Mouse (Mus musculus) adrenal gland, adult 18-20 months (tissue): ENCODE results near the gene Gjd3. TPM values are rescaled to one million over a fixed set of nuclear protein-coding genes. Genes with fewer than 3 reads are reported as not detected.
A peak's percentile ranks its signal among the peaks of the same experiment; 100 is the strongest.
"Not testable (repeated sequence)": the region's sequence is repeated elsewhere in the genome, so short reads cannot be mapped to it uniquely, and the experiment has no call there.

ENCODE experiments used
- DNase-seq, 2 experiments: peaks; one replicate each; pipeline ENCODE4 v3.0.0; 2021 to 2022; ENCODE audit warnings: low spot score in 2 of 2
- total RNA-seq, 2 experiments: library from RNA; stranded (reverse); gene quantifications; 1 replicate in 1 of 2; 2 replicates in 1 of 2; pipeline ENCODE4 v1.2.3; 2021

Gene Gjd3
- total RNA-seq, 2 experiments from 2014 or later = not detected

- DNase-seq = peak; percentile 4 to 26
Observed at GRCm38 (mm10) chr11:98935123-98935522, 47.7 kb downstream of the Gjd3 start.

DNA sequence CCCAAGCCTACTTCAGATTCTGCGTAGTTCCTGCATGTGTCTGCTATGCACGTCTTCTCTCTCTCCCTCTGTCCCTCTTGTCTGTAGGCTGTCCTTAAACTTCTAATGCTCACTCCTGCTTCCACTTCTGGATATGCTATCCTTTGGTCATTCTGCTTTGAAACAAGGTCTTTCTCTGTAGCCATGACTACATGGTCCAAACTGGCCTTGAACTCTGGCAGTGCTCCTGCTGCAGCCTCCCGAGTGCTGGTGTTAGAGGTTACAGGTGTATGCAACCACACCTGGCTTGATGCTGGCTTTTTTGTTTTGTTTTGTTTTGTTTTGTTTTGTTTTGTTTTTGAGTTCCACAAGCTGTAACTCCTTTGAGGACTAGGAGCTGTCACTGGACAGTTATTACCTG, 48.4 kb downstream of the Gjd3 start:
- DNase-seq = peak; percentile 4 to 15

DNA sequence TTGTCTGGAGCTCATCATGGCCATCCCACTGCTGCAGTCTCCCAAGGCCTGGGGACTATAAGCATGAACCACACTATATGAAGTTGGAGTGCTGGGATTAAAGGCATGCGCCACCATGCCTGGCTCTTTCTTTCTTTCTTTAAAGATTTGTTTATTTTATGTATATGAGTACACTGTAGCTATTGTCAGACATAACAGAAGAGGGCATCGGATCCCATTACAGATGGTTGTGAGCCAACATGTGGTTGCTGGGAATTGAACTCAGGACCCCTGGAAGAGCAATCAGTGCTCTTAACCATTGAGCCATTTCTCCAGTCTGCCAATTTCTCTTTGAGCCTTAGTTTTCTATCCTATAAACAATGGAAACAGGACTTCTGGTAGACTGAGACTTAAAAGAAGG, 49.0 kb downstream of the Gjd3 start:
- not testable (repeated sequence) for DNase-seq

GRCm38 (mm10) chr11:98933151-98933550, 49.7 kb downstream of the Gjd3 start:
- peak; percentile 80 to 91 for DNase-seq

DNA sequence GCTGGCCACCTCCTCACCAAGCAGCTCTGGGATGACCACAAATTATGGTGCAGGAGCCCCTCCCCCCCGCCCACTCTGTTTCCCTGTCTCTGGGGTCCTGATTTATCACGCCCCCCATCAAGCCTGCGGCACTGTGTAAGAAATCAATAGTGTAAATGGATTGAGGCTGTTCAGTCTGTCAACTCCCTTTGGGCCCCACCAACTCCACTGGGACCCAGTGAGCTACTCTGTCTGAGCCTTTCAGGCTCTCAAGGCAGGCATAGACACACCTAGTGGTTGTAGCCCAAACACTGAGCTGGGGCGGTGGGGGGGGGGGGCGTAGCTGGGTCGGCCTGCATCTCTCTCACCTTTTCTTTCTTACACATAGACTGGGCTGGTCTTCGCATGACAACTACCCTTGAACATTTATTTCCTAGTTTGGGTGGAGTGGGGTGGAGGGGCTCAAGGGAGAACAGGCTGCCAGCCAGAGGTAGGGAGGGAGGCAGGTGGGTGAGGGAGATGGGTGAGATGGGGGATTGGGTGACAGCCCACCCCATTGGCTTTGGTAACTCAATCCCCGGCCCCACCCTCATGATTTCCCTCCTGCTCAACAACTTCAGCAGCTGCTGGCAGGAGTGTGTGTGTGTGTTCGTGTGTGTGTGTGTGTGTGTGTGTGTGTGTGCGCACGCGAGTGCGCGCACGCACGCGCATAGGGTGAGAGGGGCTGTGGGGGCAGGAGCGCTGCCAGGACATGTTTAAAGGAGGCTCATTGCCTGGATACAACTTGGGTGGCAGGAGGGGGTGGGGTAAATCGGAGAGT, 50.3 kb downstream of the Gjd3 start:
- peak in 1 of 2 experiments; percentile 29 for DNase-seq

Other genes starting within 250 kb of the Gjd3 start
- 10 to 100 TPM; 90.2 to 91.0 TPM for gene Thra, start 242.4 kb downstream of the Gjd3 start, total RNA-seq
- gene Nr1d1, start 207.7 kb downstream of the Gjd3 start, total RNA-seq = 100 to 1,000 TPM; 226 to 232 TPM
- gene Msl1, start 187.5 kb downstream of the Gjd3 start, total RNA-seq = 10 to 100 TPM; 82.3 to 97.4 TPM
- 10 to 100 TPM; 36.8 to 41.9 TPM for gene Casc3, start 178.1 kb downstream of the Gjd3 start, total RNA-seq
- gene Rapgefl1, start 146.2 kb downstream of the Gjd3 start, total RNA-seq = under 1 TPM; 0.36 to 0.58 TPM
- gene Wipf2, start 119.4 kb downstream of the Gjd3 start, total RNA-seq = 10 to 100 TPM; 20.0 to 22.2 TPM
- under 1 TPM; 0.32 to 0.43 TPM for gene Cdc6, start 75.2 kb downstream of the Gjd3 start, total RNA-seq
- gene Rara, start 55.2 kb downstream of the Gjd3 start, total RNA-seq = 10 to 100 TPM; 16.2 to 16.7 TPM
- gene Top2a, start 41.2 kb upstream of the Gjd3 start, total RNA-seq = 1 to 10 TPM; 3.2 to 4.3 TPM
- gene Igfbp4, start 58.2 kb upstream of the Gjd3 start, total RNA-seq = 100 to 1,000 TPM in 1 of 2 experiments, 10 to 100 TPM in 1; 74.6 to 150 TPM
- under 1 TPM; 0.43 to 0.67 TPM for gene Tns4, start 106.3 kb upstream of the Gjd3 start, total RNA-seq
- gene Ccr7, start 172.1 kb upstream of the Gjd3 start, total RNA-seq = under 1 TPM in 1 of 2 experiments, not detected in 1; 0.38 TPM
- 10 to 100 TPM; 40.5 to 57.3 TPM for gene Smarce1, start 248.0 kb upstream of the Gjd3 start, total RNA-seq